Mouse (Mus musculus) intestine, postnatal 0 days (tissue): ENCODE measurements around the gene Tbl1x. TPM values are rescaled to one million over a fixed set of nuclear protein-coding genes. Genes with fewer than 3 reads are reported as not detected.

Source experiments
- ATAC-seq: fragments of 200-750 bp; cut with Nextera tagmentation; 2 replicates; pipeline ENCODE4 v1.8.0; 2017; ENCODE audit warnings: mild to moderate bottlenecking, moderate TSS enrichment, moderate library complexity
- H3K27ac ChIP-seq: fragments of 300-500 bp; sonication (generic); 2 replicates; pipeline ENCODE4 v1.5.1; 2014; ENCODE audit warnings: mild to moderate bottlenecking, low read depth, low read length, moderate library complexity
- H3K27me3 ChIP-seq: fragments of 300-500 bp; sonication (generic); replicated peaks from 2 replicates; pipeline ENCODE4 v1.6.1; 2014; ENCODE audit warnings: low read length, mixed read lengths; ENCODE audit not compliant: control insufficient read depth, insufficient read depth
- H3K36me3 ChIP-seq: fragments of 300-500 bp; sonication (generic); 2 replicates; pipeline ENCODE4 v1.6.1; 2014; ENCODE audit warnings: mild to moderate bottlenecking, moderate library complexity; ENCODE audit not compliant: control insufficient read depth, insufficient read depth
- H3K4me1 ChIP-seq: fragments of 300-500 bp; sonication (generic); replicated peaks from 2 replicates; pipeline ENCODE4 v1.6.1; 2014; ENCODE audit warnings: antibody characterized with exemption, low read length, mixed read lengths; ENCODE audit not compliant: control insufficient read depth, insufficient read depth
- H3K4me2 ChIP-seq: fragments of 300-500 bp; sonication (generic); replicated peaks from 2 replicates; pipeline ENCODE4 v1.6.1; 2014; ENCODE audit warnings: low read depth, mild to moderate bottlenecking, moderate library complexity
- H3K4me3 ChIP-seq: fragments of 300-500 bp; sonication (generic); 2 replicates; pipeline ENCODE4 v1.5.1; 2014; ENCODE audit warnings: low read depth, low read length
- H3K9ac ChIP-seq: fragments of 300-500 bp; sonication (generic); 2 replicates; pipeline ENCODE4 v1.6.1; 2014; ENCODE audit warnings: mild to moderate bottlenecking, low read depth, low read length
- H3K9me3 ChIP-seq: fragments of 300-500 bp; sonication (generic); 2 replicates; pipeline ENCODE4 v1.6.1; 2016; ENCODE audit warnings: mixed run types; ENCODE audit not compliant: control insufficient read depth
- CTCF ChIP-seq: sonication (generic); IDR thresholded peaks from 2 replicates; pipeline ENCODE4 v1.5.1; 2016; ENCODE audit warnings: low read depth, mild to moderate bottlenecking, control low read depth, antibody characterized with exemption, moderate library complexity
- WGBS: fragments of 180-500 bp; shearing (Covaris S2); extraction: QIAGEN DNeasy Blood & Tissue Kit; methylation state at CpG from one replicate; pipeline ENCODE4 v1.1.7; 2014; 5-methylcytosine and 5-hydroxymethylcytosine counted together
- polyA plus RNA-seq: library from polyadenylated mRNA; unstranded; fragments of >200 nt; fragmentation: Nextera tagmentation; extraction: Ambion mirVana; gene quantifications from 2 replicates; pipeline ENCODE4 v1.2.1, GENCODE M21; 2015

Gene Tbl1x
- polyA plus RNA-seq, 1 experiment from 2014 or later = 22.5 TPM

GRCm38 (mm10) chrX:77517274-77518085, 6.7 kb downstream of the Tbl1x start:
- 30% methylated on average over 8 of the region's 8 CpGs for WGBS
- TF ChIP-seq CTCF = no peak
- Histone ChIP-seq H3K36me3 (no peaks in the 10 kb centered on the region), H3K27ac (no peak overlapping the region), H3K9me3 (no peaks in the 10 kb centered on the region), H3K4me1 (no peaks in the 10 kb centered on the region; the same call in 1 of the 2 replicates), H3K9ac (no peak overlapping the region), H3K4me3 (no peak overlapping the region), H3K4me2 (no peak overlapping the region), H3K27me3 (no peaks in the 10 kb centered on the region)
- ATAC-seq = no peak

- H3K36me3 ChIP-seq = no peaks in the 10 kb centered on the region
- no peak overlapping the region for H3K9ac ChIP-seq
- H3K4me3 ChIP-seq = no peak overlapping the region
- no peak overlapping the region for H3K27ac ChIP-seq
- no peak overlapping the region for H3K4me2 ChIP-seq
- H3K4me1 ChIP-seq = no peaks in the 10 kb centered on the region; the same call in 1 of the 2 replicates
- no peak for ATAC-seq
- no peaks in the 10 kb centered on the region for H3K27me3 ChIP-seq
- WGBS = 71% methylated on average over 1 of the region's 1 CpGs
- H3K9me3 ChIP-seq = no peaks in the 10 kb centered on the region
- TF ChIP-seq CTCF = no peak
Measured at GRCm38 (mm10) chrX:77518929-77519328, 8.1 kb downstream of the Tbl1x start.

- H3K4me3 ChIP-seq = no peak overlapping the region
- TF ChIP-seq CTCF = no peak
- no peaks in the 10 kb centered on the region; the same call in 1 of the 2 replicates for H3K4me1 ChIP-seq
- no peak overlapping the region for H3K9ac ChIP-seq
- no peak overlapping the region for H3K4me2 ChIP-seq
- no peaks in the 10 kb centered on the region for H3K27me3 ChIP-seq
- no peak for ATAC-seq
- no peaks in the 10 kb centered on the region for H3K9me3 ChIP-seq
- H3K36me3 ChIP-seq = no peaks in the 10 kb centered on the region
- H3K27ac ChIP-seq = no peak overlapping the region
- WGBS = 51% methylated on average over 3 of the region's 3 CpGs
Measured at GRCm38 (mm10) chrX:77522842-77523375, 12.1 kb downstream of the Tbl1x start.

- no peak for ATAC-seq
- H3K27ac ChIP-seq = no peak overlapping the region
- H3K36me3 ChIP-seq = no peaks in the 10 kb centered on the region
- H3K4me2 ChIP-seq = no peak overlapping the region
- H3K27me3 ChIP-seq = no peaks in the 10 kb centered on the region
- no peak overlapping the region for H3K4me3 ChIP-seq
- H3K9ac ChIP-seq = no peak overlapping the region
- H3K4me1 ChIP-seq = no peaks in the 10 kb centered on the region; the same call in 1 of the 2 replicates
- H3K9me3 ChIP-seq = no peaks in the 10 kb centered on the region
- 65% methylated on average over 1 of the region's 1 CpGs for WGBS
- no peak for TF ChIP-seq CTCF
Measured at GRCm38 (mm10) chrX:77525179-77525578, 14.4 kb downstream of the Tbl1x start.

- TF ChIP-seq CTCF = no peak
- Histone ChIP-seq H3K9ac (no peak overlapping the region), H3K4me1 (no peaks in the 10 kb centered on the region), H3K36me3 (no peaks in the 10 kb centered on the region), H3K9me3 (no peaks in the 10 kb centered on the region), H3K4me2 (no peak overlapping the region), H3K27ac (no peak overlapping the region), H3K4me3 (no peak overlapping the region), H3K27me3 (no peaks in the 10 kb centered on the region)
- ATAC-seq = no peak
- WGBS = 93% methylated on average over 1 of the region's 1 CpGs
Measured at GRCm38 (mm10) chrX:77528401-77528800, 17.6 kb downstream of the Tbl1x start.

GRCm38 (mm10) chrX:77530997-77531396, 20.2 kb downstream of the Tbl1x start:
- Histone ChIP-seq H3K4me3 (no peak overlapping the region), H3K27ac (no peak overlapping the region), H3K4me2 (no peak overlapping the region), H3K27me3 (no peaks in the 10 kb centered on the region), H3K9ac (no peak overlapping the region), H3K4me1 (no peaks in the 10 kb centered on the region), H3K36me3 (no peaks in the 10 kb centered on the region), H3K9me3 (no peaks in the 10 kb centered on the region)
- no peak for TF ChIP-seq CTCF
- WGBS = 90% methylated on average over 5 of the region's 5 CpGs
- ATAC-seq = no peak
